Mouse (Mus musculus) stomach, postnatal 0 days (tissue): ENCODE measurements around the gene Patl2. TPM values are rescaled to one million over a fixed set of nuclear protein-coding genes. Genes with fewer than 3 reads are reported as not detected.
"Not testable (repeated sequence)": the region's sequence is repeated elsewhere in the genome, so short reads cannot be mapped to it uniquely, and the experiment has no call there.

Experiments
- ATAC-seq: fragments of 200-750 bp; cut with Nextera tagmentation; 2 replicates; pipeline ENCODE4 v1.8.0; 2017; ENCODE audit not compliant: low FRiP score, low TSS enrichment
- DNase-seq: peaks from one replicate; pipeline ENCODE4 v3.0.0-alpha.2; 2016; ENCODE audit warnings: low spot score
- H3K27ac ChIP-seq: fragments of 300-500 bp; sonication (generic); replicated peaks from 2 replicates; pipeline ENCODE4 v1.5.1; 2014; ENCODE audit warnings: mild to moderate bottlenecking, control low read depth
- H3K27me3 ChIP-seq: fragments of 300-500 bp; sonication (generic); 2 replicates; pipeline ENCODE4 v1.6.1; 2014; ENCODE audit warnings: low read length; ENCODE audit not compliant: control insufficient read depth, insufficient read depth
- H3K36me3 ChIP-seq: fragments of 300-500 bp; sonication (generic); 2 replicates; pipeline ENCODE4 v1.6.1; 2014; ENCODE audit warnings: low read length, mixed read lengths; ENCODE audit not compliant: control insufficient read depth, insufficient read depth
- H3K4me1 ChIP-seq: fragments of 300-500 bp; sonication (generic); replicated peaks from 2 replicates; pipeline ENCODE4 v1.6.1; 2014; ENCODE audit warnings: antibody characterized with exemption; ENCODE audit not compliant: control insufficient read depth, insufficient read depth
- H3K4me2 ChIP-seq: fragments of 300-500 bp; sonication (generic); replicated peaks from 2 replicates; pipeline ENCODE4 v1.6.1; 2014; ENCODE audit warnings: low read depth, mild to moderate bottlenecking, control low read depth, moderate library complexity
- H3K4me3 ChIP-seq: fragments of 300-500 bp; sonication (generic); 2 replicates; pipeline ENCODE4 v1.5.1; 2014; ENCODE audit warnings: low read depth, low read length, control low read depth
- H3K9ac ChIP-seq: fragments of 300-500 bp; sonication (generic); 2 replicates; pipeline ENCODE4 v1.6.1; 2014; ENCODE audit warnings: mild to moderate bottlenecking, low read length, control low read depth, mixed read lengths
- H3K9me3 ChIP-seq: fragments of 300-500 bp; sonication (generic); 2 replicates; pipeline ENCODE4 v1.6.1; 2016; ENCODE audit warnings: low read length; ENCODE audit not compliant: control insufficient read depth
- CTCF ChIP-seq: IDR thresholded peaks from 2 replicates; pipeline ENCODE4 v1.5.1; 2016; ENCODE audit warnings: antibody characterized with exemption, low read depth, mild to moderate bottlenecking, moderate library complexity
- EP300 ChIP-seq: optimal IDR thresholded peaks from 2 replicates; pipeline ENCODE3; 2016; ENCODE audit warnings: antibody characterized with exemption
- WGBS: fragments of 180-500 bp; shearing (Covaris S2); extraction: QIAGEN DNeasy Blood & Tissue Kit; methylation state at CpG from one replicate; pipeline ENCODE4 v1.1.7; 2014; 5-methylcytosine and 5-hydroxymethylcytosine counted together
- polyA plus RNA-seq: library from polyadenylated mRNA; unstranded; fragments of >200 nt; fragmentation: Nextera tagmentation; extraction: Ambion mirVana; gene quantifications from 2 replicates; pipeline ENCODE4 v1.2.1, GENCODE M21; 2015

Gene Patl2
- polyA plus RNA-seq, 1 experiment from 2014 or later: not detected

GRCm38 (mm10) chr2:122230395-122230794, 44.4 kb upstream of the Patl2 start:
- H3K9me3 ChIP-seq: no peaks in the 10 kb centered on the region
- ATAC-seq (no peak), DNase-seq (no peak)
- 80% methylated on average over 6 of the region's 6 CpGs for WGBS
- no peak overlapping the region for H3K27ac ChIP-seq
- H3K27me3 ChIP-seq: no peaks in the 10 kb centered on the region
- H3K9ac ChIP-seq: no peak overlapping the region
- no peak for TF ChIP-seq CTCF
- no peak for TF ChIP-seq EP300
- H3K4me3 ChIP-seq: no peak overlapping the region
- no peaks in the 10 kb centered on the region for H3K36me3 ChIP-seq
- no peaks in the 10 kb centered on the region for H3K4me1 ChIP-seq
- no peak overlapping the region for H3K4me2 ChIP-seq

GRCm38 (mm10) chr2:122223654-122224053, 37.7 kb upstream of the Patl2 start:
- no peak for ATAC-seq
- no peaks in the 10 kb centered on the region for H3K4me1 ChIP-seq
- H3K27ac ChIP-seq: no peak overlapping the region
- H3K9me3 ChIP-seq: no peaks in the 10 kb centered on the region
- no peaks in the 10 kb centered on the region for H3K27me3 ChIP-seq
- TF ChIP-seq CTCF: no peak
- no peak for TF ChIP-seq EP300
- H3K9ac ChIP-seq: no peak overlapping the region
- H3K4me2 ChIP-seq: no peak overlapping the region
- no peak for DNase-seq
- no peaks in the 10 kb centered on the region for H3K36me3 ChIP-seq
- no peak overlapping the region for H3K4me3 ChIP-seq

- Histone ChIP-seq H3K4me3 (no peak overlapping the region), H3K36me3 (no peaks in the 10 kb centered on the region), H3K27ac (no peak overlapping the region), H3K4me1 (no peaks in the 10 kb centered on the region), H3K9me3 (no peaks in the 10 kb centered on the region), H3K27me3 (no peaks in the 10 kb centered on the region), H3K9ac (no peak overlapping the region), H3K4me2 (no peak overlapping the region)
- ATAC-seq: no peak
- DNase-seq: no peak
- 52% methylated on average over 5 of the region's 5 CpGs for WGBS
- TF ChIP-seq CTCF (no peak), EP300 (no peak)
These were observed 36.3 kb upstream of the Patl2 start for GRCm38 (mm10) chr2:122222272-122222671.

GRCm38 (mm10) chr2:122221798-122222197, 35.8 kb upstream of the Patl2 start:
- Histone ChIP-seq H3K36me3 (no peaks in the 10 kb centered on the region), H3K4me3 (no peak overlapping the region), H3K4me2 (no peak overlapping the region), H3K27ac (no peak overlapping the region), H3K9ac (no peak overlapping the region), H3K9me3 (no peaks in the 10 kb centered on the region), H3K4me1 (no peaks in the 10 kb centered on the region), H3K27me3 (no peaks in the 10 kb centered on the region)
- TF ChIP-seq EP300 (no peak), CTCF (no peak)
- no peak for ATAC-seq
- no peak for DNase-seq
- 26% methylated on average over 5 of the region's 5 CpGs for WGBS

- TF ChIP-seq CTCF (no peak), EP300 (no peak)
- Histone ChIP-seq H3K9ac (no peak overlapping the region), H3K27ac (no peak overlapping the region), H3K9me3 (no peaks in the 10 kb centered on the region), H3K4me1 (no peaks in the 10 kb centered on the region), H3K4me2 (no peak overlapping the region), H3K36me3 (no peaks in the 10 kb centered on the region), H3K27me3 (no peaks in the 10 kb centered on the region), H3K4me3 (no peak overlapping the region)
- DNase-seq (no peak), ATAC-seq (no peak)
- WGBS: 39% methylated on average over 4 of the region's 4 CpGs
These were observed 35.4 kb upstream of the Patl2 start for GRCm38 (mm10) chr2:122221378-122221777.

- no peak for ATAC-seq
- H3K36me3 ChIP-seq: no peaks in the 10 kb centered on the region
These were observed 32.2 kb upstream of the Patl2 start for GRCm38 (mm10) chr2:122218234-122218633.

GRCm38 (mm10) chr2:122217075-122217474, 31.1 kb upstream of the Patl2 start:
- ATAC-seq, H3K36me3 ChIP-seq, H3K4me1 ChIP-seq, H3K9ac ChIP-seq, H3K4me2 ChIP-seq, DNase-seq, H3K27me3 ChIP-seq, H3K9me3 ChIP-seq, H3K4me3 ChIP-seq, H3K27ac ChIP-seq: not testable (repeated sequence)
- WGBS: 78% methylated on average over 4 of the region's 4 CpGs

More at GRCm38 (mm10) chr2:122218234-122218633, 32.2 kb upstream of the Patl2 start:
- WGBS: 70% methylated on average over 2 of the region's 2 CpGs
- Histone ChIP-seq H3K9me3 (no peaks in the 10 kb centered on the region), H3K4me3 (no peak overlapping the region), H3K27me3 (no peaks in the 10 kb centered on the region), H3K4me1 (no peaks in the 10 kb centered on the region), H3K9ac (no peak overlapping the region), H3K27ac (no peak overlapping the region), H3K4me2 (no peak overlapping the region)
- DNase-seq: no peak
- no peak for TF ChIP-seq EP300
- no peak for TF ChIP-seq CTCF
